Mouse (Mus musculus) lung, postnatal 0 days (tissue): ENCODE data around the gene Ckb. TPM values are rescaled to one million over a fixed set of nuclear protein-coding genes. Genes with fewer than 3 reads are reported as not detected.
"Not testable (repeated sequence)": the region's sequence is repeated elsewhere in the genome, so short reads cannot be mapped to it uniquely, and the experiment has no call there.

Source experiments
- ATAC-seq: fragments of 200-750 bp; cut with Nextera tagmentation; 2 replicates; pipeline ENCODE4 v1.8.0; 2017; ENCODE audit warnings: moderate library complexity
- DNase-seq: peaks from one replicate; pipeline ENCODE4 v3.0.0-alpha.2; 2016; ENCODE audit warnings: low spot score
- H3K27ac ChIP-seq: fragments of 300-500 bp; sonication (generic); 2 replicates; pipeline ENCODE4 v1.5.1; 2014; ENCODE audit warnings: antibody characterized with exemption, mild to moderate bottlenecking, low read length, mixed read lengths
- H3K27me3 ChIP-seq: fragments of 300-500 bp; sonication (generic); replicated peaks from 2 replicates; pipeline ENCODE4 v1.6.1; 2014; ENCODE audit warnings: low read length, mixed read lengths; ENCODE audit not compliant: insufficient read depth
- H3K36me3 ChIP-seq: fragments of 300-500 bp; sonication (generic); 2 replicates; pipeline ENCODE4 v1.6.1; 2014; ENCODE audit warnings: low read length, mixed read lengths; ENCODE audit not compliant: insufficient read depth
- H3K4me1 ChIP-seq: fragments of 300-500 bp; sonication (generic); 2 replicates; pipeline ENCODE4 v1.6.1; 2014; ENCODE audit warnings: antibody characterized with exemption, low read depth, low read length, mixed read lengths; ENCODE audit not compliant: insufficient read depth
- H3K4me2 ChIP-seq: fragments of 300-500 bp; sonication (generic); replicated peaks from 2 replicates; pipeline ENCODE4 v1.6.1; 2014; ENCODE audit warnings: low read depth, mild to moderate bottlenecking, low read length, moderate library complexity, mixed read lengths
- H3K4me3 ChIP-seq: fragments of 300-500 bp; sonication (generic); 2 replicates; pipeline ENCODE4 v1.5.1; 2014; ENCODE audit warnings: low read depth, low read length
- H3K9ac ChIP-seq: fragments of 300-500 bp; sonication (generic); replicated peaks from 2 replicates; pipeline ENCODE4 v1.6.1; 2014; ENCODE audit warnings: low read depth, mild to moderate bottlenecking
- H3K9me3 ChIP-seq: fragments of 300-500 bp; sonication (generic); 2 replicates; pipeline ENCODE4 v1.6.1; 2016; ENCODE audit warnings: low read length, mixed read lengths
- CTCF ChIP-seq: IDR thresholded peaks from 2 replicates; pipeline ENCODE4 v1.5.1; 2016; ENCODE audit warnings: antibody characterized with exemption, mild to moderate bottlenecking
- EP300 ChIP-seq: IDR thresholded peaks from 2 replicates; pipeline ENCODE4 v1.6.1; 2016; ENCODE audit warnings: antibody characterized with exemption, mild to moderate bottlenecking, control low read depth
- WGBS: fragments of 180-500 bp; shearing (Covaris S2); extraction: QIAGEN DNeasy Blood & Tissue Kit; methylation state at CpG from one replicate; pipeline ENCODE4 v1.1.7; 2014; 5-methylcytosine and 5-hydroxymethylcytosine counted together
- polyA plus RNA-seq: library from polyadenylated mRNA; unstranded; fragments of >200 nt; fragmentation: Nextera tagmentation; extraction: Ambion mirVana; gene quantifications from 2 replicates; pipeline ENCODE4 v1.2.1, GENCODE M21; 2015

Ckb gene
- polyA plus RNA-seq, 1 experiment from 2014 or later: 153 TPM

GRCm38 (mm10) chr12:111663228-111664143, 8.7 kb downstream of the Ckb start:
- no peaks in the 10 kb centered on the region for H3K9me3 ChIP-seq
- H3K4me1 ChIP-seq: peaks cover 13% of the 10 kb centered on the region; the same call in 1 of the 2 replicates
- H3K27ac ChIP-seq: peak overlapping the region; percentile 89
- H3K36me3 ChIP-seq: no peaks in the 10 kb centered on the region
- DNase-seq (peak; percentile 81), ATAC-seq (peak; percentile 54)
- H3K4me3 ChIP-seq: no peak overlapping the region
- H3K4me2 ChIP-seq: peak overlapping the region; percentile 32
- TF ChIP-seq CTCF: no peak
- no peak for TF ChIP-seq EP300
- WGBS: 23% methylated on average over 17 of the region's 17 CpGs
- H3K9ac ChIP-seq: no peak overlapping the region
- no peaks in the 10 kb centered on the region for H3K27me3 ChIP-seq

GRCm38 (mm10) chr12:111661554-111661953, 10.6 kb downstream of the Ckb start:
- not testable (repeated sequence) for H3K27me3 ChIP-seq, H3K4me3 ChIP-seq, H3K27ac ChIP-seq, H3K9ac ChIP-seq, H3K36me3 ChIP-seq, H3K9me3 ChIP-seq, ATAC-seq, DNase-seq, H3K4me2 ChIP-seq
- peaks cover 13% of the 10 kb centered on the region; the same call in 1 of the 2 replicates for H3K4me1 ChIP-seq
- 97% methylated on average over 11 of the region's 11 CpGs for WGBS

- TF ChIP-seq EP300 (no peak), CTCF (no peak)
- Histone ChIP-seq H3K27ac (no peak overlapping the region), H3K4me2 (no peak overlapping the region), H3K9ac (no peak overlapping the region), H3K36me3 (peaks cover 1% of the 10 kb centered on the region), H3K4me3 (no peak overlapping the region), H3K4me1 (peaks cover 13% of the 10 kb centered on the region; the same call in 1 of the 2 replicates), H3K9me3 (no peaks in the 10 kb centered on the region), H3K27me3 (no peaks in the 10 kb centered on the region)
- ATAC-seq (no peak), DNase-seq (no peak)
- WGBS: 94% methylated on average over 1 of the region's 1 CpGs
Observed at GRCm38 (mm10) chr12:111660628-111661027, 11.5 kb downstream of the Ckb start.

- TF ChIP-seq EP300 (no peak), CTCF (no peak)
- no peak overlapping the region for H3K27ac ChIP-seq
- DNase-seq (no peak), ATAC-seq (no peak)
- 94% methylated on average over 4 of the region's 4 CpGs for WGBS
- H3K4me3 ChIP-seq: no peak overlapping the region
- no peaks in the 10 kb centered on the region for H3K27me3 ChIP-seq
- H3K4me2 ChIP-seq: no peak overlapping the region
- H3K36me3 ChIP-seq: peaks cover 8% of the 10 kb centered on the region
- no peak overlapping the region for H3K9ac ChIP-seq
- no peaks in the 10 kb centered on the region for H3K9me3 ChIP-seq
- peaks cover 8% of the 10 kb centered on the region; the same call in 1 of the 2 replicates for H3K4me1 ChIP-seq
Observed at GRCm38 (mm10) chr12:111659331-111659730, 12.8 kb downstream of the Ckb start.

GRCm38 (mm10) chr12:111655695-111656094, 16.4 kb downstream of the Ckb start:
- H3K9me3 ChIP-seq: no peaks in the 10 kb centered on the region
- TF ChIP-seq EP300 (no peak), CTCF (no peak)
- peaks cover 17% of the 10 kb centered on the region for H3K36me3 ChIP-seq
- no peak overlapping the region for H3K4me2 ChIP-seq
- no peak overlapping the region for H3K9ac ChIP-seq
- ATAC-seq: no peak
- H3K27me3 ChIP-seq: no peaks in the 10 kb centered on the region
- H3K4me3 ChIP-seq: no peak overlapping the region
- 90% methylated on average over 11 of the region's 11 CpGs for WGBS
- no peak for DNase-seq
- H3K27ac ChIP-seq: no peak overlapping the region
- no peaks in the 10 kb centered on the region for H3K4me1 ChIP-seq

- 30% methylated on average over 3 of the region's 3 CpGs for WGBS
- no peak overlapping the region for H3K27ac ChIP-seq
- ATAC-seq (peak; percentile 54; the same call in 1 of the 2 replicates), DNase-seq (peak; percentile 86)
- no peaks in the 10 kb centered on the region for H3K4me1 ChIP-seq
- peaks cover 22% of the 10 kb centered on the region for H3K36me3 ChIP-seq
- H3K9me3 ChIP-seq: no peaks in the 10 kb centered on the region
- no peak overlapping the region for H3K4me2 ChIP-seq
- no peak overlapping the region for H3K9ac ChIP-seq
- TF ChIP-seq EP300 (no peak), CTCF (peak; percentile 91)
- no peak overlapping the region for H3K4me3 ChIP-seq
- no peaks in the 10 kb centered on the region for H3K27me3 ChIP-seq
Observed at GRCm38 (mm10) chr12:111653434-111653833, 18.7 kb downstream of the Ckb start.
